Mouse (Mus musculus): ENCODE measurements around the gene Olfr380.

Olfr380 gene

DNA sequence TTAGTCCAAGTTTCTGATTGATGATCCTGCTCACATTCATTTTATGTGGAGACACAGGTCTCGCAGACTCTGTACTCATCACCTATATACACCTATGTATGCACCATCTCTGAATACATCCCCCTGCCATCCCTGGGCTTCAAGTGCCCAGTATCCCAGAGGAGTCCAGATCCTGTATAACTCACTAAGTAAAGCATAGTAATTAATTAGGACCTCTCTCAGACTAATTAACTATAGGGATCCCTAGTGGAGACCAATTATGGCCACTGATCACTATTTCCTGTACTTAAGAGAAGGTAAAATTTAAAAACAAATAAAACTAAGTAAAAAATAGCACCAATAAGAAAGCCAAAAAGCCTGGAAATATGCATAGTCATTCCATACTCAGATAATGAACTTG, at the start of gene Olfr380:
Gene Olfr380 (minus strand): TSS at position 101 of the 400 bp plus-strand sequence.
- no peak for DNase-seq

DNA sequence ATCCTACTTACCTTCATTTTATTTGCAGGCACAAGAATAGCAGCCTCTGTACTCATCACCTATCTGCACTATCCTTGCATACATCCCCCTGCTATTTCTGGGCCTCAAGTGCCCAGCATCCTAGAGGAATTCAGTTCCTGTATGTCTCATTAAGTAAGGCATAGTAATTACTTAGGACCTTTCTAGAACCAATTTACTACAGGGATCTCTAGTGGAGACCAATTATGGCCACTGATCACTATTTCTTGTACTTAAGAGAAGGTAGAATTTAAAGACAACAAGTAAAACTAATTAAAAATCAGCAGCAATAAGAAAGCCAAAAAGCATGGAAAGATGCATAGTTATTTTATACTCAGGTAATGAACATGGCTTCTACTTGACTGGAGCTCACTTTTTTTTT, 34.2 kb upstream of the Olfr380 start, which contains the start of gene Olfr381:
Gene Olfr381 (minus strand): TSS at position 101 of the 400 bp plus-strand sequence.
- DNase-seq, result peak; percentile 18

DNA sequence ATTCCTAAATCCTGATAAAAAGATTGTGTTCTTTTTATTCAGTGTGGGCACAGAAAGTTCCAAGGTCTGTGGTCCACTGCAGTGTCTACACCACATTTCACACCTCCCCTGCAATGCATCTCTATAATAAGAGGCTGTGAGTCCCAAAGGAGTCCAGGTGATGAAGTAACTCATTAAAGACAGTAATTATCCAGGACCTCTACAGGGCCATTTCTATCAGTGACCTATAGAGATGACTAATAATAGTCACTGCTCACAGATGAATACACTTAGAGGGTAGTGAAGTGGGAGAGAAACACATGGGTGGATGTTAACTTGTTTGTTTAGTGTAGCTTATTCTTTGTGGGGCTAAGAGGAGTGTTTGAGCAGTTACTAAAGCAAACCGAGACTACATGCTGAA, 28.9 kb downstream of the Olfr380 start, which contains the start of gene Olfr378:
Gene Olfr378 (minus strand): TSS at position 101 of the 400 bp plus-strand sequence.
- DNase-seq, result no peak
